Mouse (Mus musculus): Measurements from ENCODE around the gene Mettl13.

Gene Mettl13

GRCm38 (mm10) chr1:162532330-162532729, 16.0 kb downstream of the Mettl13 start:
- peak; percentile 17 for DNase-seq

GRCm38 (mm10) chr1:162531584-162531983, 16.8 kb downstream of the Mettl13 start:
- DNase-seq, result no peak

GRCm38 (mm10) chr1:162530666-162531065, 17.7 kb downstream of the Mettl13 start:
- no peak for DNase-seq

- no peak for DNase-seq
These were observed 18.7 kb downstream of the Mettl13 start for GRCm38 (mm10) chr1:162529651-162530050.

- DNase-seq, result no peak
These were observed 33.2 kb downstream of the Mettl13 start for GRCm38 (mm10) chr1:162515116-162515515.

- no peak for DNase-seq
These were observed 38.4 kb downstream of the Mettl13 start for GRCm38 (mm10) chr1:162510013-162510356.

GRCm38 (mm10) chr1:162509329-162510012, 38.9 kb downstream of the Mettl13 start:
- no peak for DNase-seq

- DNase-seq, result no peak
These were observed 39.9 kb downstream of the Mettl13 start for GRCm38 (mm10) chr1:162508211-162509005.

GRCm38 (mm10) chr1:162506516-162506915, 41.8 kb downstream of the Mettl13 start:
- no peak for DNase-seq

- DNase-seq, result no peak
These were observed 42.7 kb downstream of the Mettl13 start for GRCm38 (mm10) chr1:162505649-162506048.
